Mouse (Mus musculus): Measurements from ENCODE around the gene Ear2. TPM values are rescaled to one million over a fixed set of nuclear protein-coding genes. Genes with fewer than 3 reads are reported as not detected.
"Not testable (repeated sequence)": the region's sequence is repeated elsewhere in the genome, so short reads cannot be mapped to it uniquely, and the experiment has no call there.

The Ear2 gene
- polyA plus RNA-seq, 1 experiment from 2014 or later: not detected

- no peaks in the 10 kb centered on the region for H3K36me3 ChIP-seq (ENCODE audit: control insufficient read depth, insufficient read depth, low read length)
- no peaks in the 10 kb centered on the region for H3K4me1 ChIP-seq (ENCODE audit: control insufficient read depth, insufficient read depth, low read length)
- H3K27me3 ChIP-seq (replicated peaks; ENCODE audit: control insufficient read depth, insufficient read depth, low read length): no peaks in the 10 kb centered on the region
- H3K9ac ChIP-seq (ENCODE audit: low read length): no peak overlapping the region
- no peak overlapping the region for H3K4me2 ChIP-seq (ENCODE audit: low read length)
- ATAC-seq: no peak
- no peak overlapping the region for H3K4me3 ChIP-seq (ENCODE audit: low read depth, low read length)
- no peak overlapping the region for H3K27ac ChIP-seq (ENCODE audit: low read depth, low read length)
- no peaks in the 10 kb centered on the region for H3K9me3 ChIP-seq (replicated peaks; ENCODE audit: control insufficient read depth, low read length)
- DNase-seq (ENCODE audit: low spot score): no peak
These were observed 8.5 kb downstream of the Ear2 start for GRCm38 (mm10) chr14:44110981-44111380.

- not testable (repeated sequence) for H3K9me3 ChIP-seq (replicated peaks; ENCODE audit: control insufficient read depth, low read length); ATAC-seq; H3K27me3 ChIP-seq (replicated peaks; ENCODE audit: control insufficient read depth, insufficient read depth, low read length); H3K4me2 ChIP-seq (ENCODE audit: low read length); DNase-seq (ENCODE audit: low spot score); H3K36me3 ChIP-seq (ENCODE audit: control insufficient read depth, insufficient read depth, low read length); H3K4me1 ChIP-seq (ENCODE audit: control insufficient read depth, insufficient read depth, low read length); H3K27ac ChIP-seq (ENCODE audit: low read depth, low read length); H3K4me3 ChIP-seq (ENCODE audit: low read depth, low read length); H3K9ac ChIP-seq (ENCODE audit: low read length)
- 97% methylated on average over 3 of the region's 4 CpGs for WGBS
These were observed 21.1 kb downstream of the Ear2 start, which contains the start of gene Gm3327 for GRCm38 (mm10) chr14:44123551-44123950. Gm3327 (plus strand) TSS chr14:44123851.

Other genes starting within 250 kb of the Ear2 start
- not detected in 2 replicates for gene Ear1, start 227.1 kb upstream of the Ear2 start, polyA plus RNA-seq (2014; fragmentation: Nextera tagmentation; extraction: Ambion mirVana)
- gene Ear10, start 179.1 kb upstream of the Ear2 start, polyA plus RNA-seq (2014; fragmentation: Nextera tagmentation; extraction: Ambion mirVana): not detected in 2 replicates
- 6.0 and 6.2 TPM in 2 replicates for gene Gm8113, start 177.3 kb upstream of the Ear2 start, polyA plus RNA-seq (2014; fragmentation: Nextera tagmentation; extraction: Ambion mirVana)
- gene Ang5, start 145.6 kb upstream of the Ear2 start, polyA plus RNA-seq (2014; fragmentation: Nextera tagmentation; extraction: Ambion mirVana): not detected in 2 replicates
- gene Ang6, start 100.4 kb upstream of the Ear2 start, polyA plus RNA-seq (2014; fragmentation: Nextera tagmentation; extraction: Ambion mirVana): not detected in 2 replicates
- gene Gm3327, start 21.2 kb downstream of the Ear2 start, polyA plus RNA-seq (2014; fragmentation: Nextera tagmentation; extraction: Ambion mirVana): not detected in 2 replicates
- not detected in 2 replicates for gene Gm8212, start 95.0 kb downstream of the Ear2 start, polyA plus RNA-seq (2014; fragmentation: Nextera tagmentation; extraction: Ambion mirVana)
- not detected in 2 replicates for gene 4930503E14Rik, start 110.6 kb downstream of the Ear2 start, polyA plus RNA-seq (2014; fragmentation: Nextera tagmentation; extraction: Ambion mirVana)
- not detected in 2 replicates for gene Gm8220, start 182.9 kb downstream of the Ear2 start, polyA plus RNA-seq (2014; fragmentation: Nextera tagmentation; extraction: Ambion mirVana)
- not detected in 2 replicates for gene Gm5930, start 235.9 kb downstream of the Ear2 start, polyA plus RNA-seq (2014; fragmentation: Nextera tagmentation; extraction: Ambion mirVana)